Mouse (Mus musculus): Measurements from ENCODE around the gene Trmt10c. TPM values are rescaled to one million over a fixed set of nuclear protein-coding genes. Genes with fewer than 3 reads are reported as not detected.

The Trmt10c gene
- total RNA-seq, 2 experiments from 2014 or later = 33.1 to 58.8 TPM

Other genes with a start within 250 kb of the Trmt10c start
- gene Nfkbiz, start 198.9 kb downstream of the Trmt10c start, total RNA-seq (2014; fragmentation: Nextera tagmentation) = 3.5 and 4.9 TPM in 2 replicates
- 6.1 and 9.4 TPM in 2 replicates for gene Nfkbiz, start 198.9 kb downstream of the Trmt10c start, total RNA-seq (2017)
- 4.5 and 5.4 TPM in 2 replicates for gene Nxpe3, start 142.5 kb downstream of the Trmt10c start, total RNA-seq (2014; fragmentation: Nextera tagmentation)
- gene Nxpe3, start 142.5 kb downstream of the Trmt10c start, total RNA-seq (2017) = 6.1 and 7.2 TPM in 2 replicates
- 19.2 and 21.7 TPM in 2 replicates for gene Cep97, start 103.0 kb downstream of the Trmt10c start, total RNA-seq (2014; fragmentation: Nextera tagmentation)
- gene Cep97, start 103.0 kb downstream of the Trmt10c start, total RNA-seq (2017) = 15.8 and 32.9 TPM in 2 replicates
- gene Rpl24, start 71.5 kb downstream of the Trmt10c start, total RNA-seq (2014; fragmentation: Nextera tagmentation) = 2,115 and 2,210 TPM in 2 replicates
- gene Rpl24, start 71.5 kb downstream of the Trmt10c start, total RNA-seq (2017) = 2,337 and 2,464 TPM in 2 replicates
- gene Zbtb11, start 63.9 kb downstream of the Trmt10c start, total RNA-seq (2014; fragmentation: Nextera tagmentation) = 25.0 and 34.7 TPM in 2 replicates
- gene Zbtb11, start 63.9 kb downstream of the Trmt10c start, total RNA-seq (2017) = 44.4 and 53.5 TPM in 2 replicates
- 124 TPM in 2 replicates for gene Pcnp, start 8.1 kb downstream of the Trmt10c start, total RNA-seq (2014; fragmentation: Nextera tagmentation)
- gene Pcnp, start 8.1 kb downstream of the Trmt10c start, total RNA-seq (2017) = 128 and 165 TPM in 2 replicates
- gene Senp7, start 10.5 kb upstream of the Trmt10c start, total RNA-seq (2014; fragmentation: Nextera tagmentation) = 51.8 and 77.3 TPM in 2 replicates
- gene Senp7, start 10.5 kb upstream of the Trmt10c start, total RNA-seq (2017) = 27.9 and 55.7 TPM in 2 replicates
- gene Impg2, start 166.5 kb upstream of the Trmt10c start, total RNA-seq (2014; fragmentation: Nextera tagmentation) = 0.42 TPM in 1 of 2 replicates, not detected in the other
- gene Impg2, start 166.5 kb upstream of the Trmt10c start, total RNA-seq (2017) = 0.05 TPM in 1 of 2 replicates, not detected in the other